10 mouse cellular contexts compared by ENCODE assay signal in the genomic region with DNA sequence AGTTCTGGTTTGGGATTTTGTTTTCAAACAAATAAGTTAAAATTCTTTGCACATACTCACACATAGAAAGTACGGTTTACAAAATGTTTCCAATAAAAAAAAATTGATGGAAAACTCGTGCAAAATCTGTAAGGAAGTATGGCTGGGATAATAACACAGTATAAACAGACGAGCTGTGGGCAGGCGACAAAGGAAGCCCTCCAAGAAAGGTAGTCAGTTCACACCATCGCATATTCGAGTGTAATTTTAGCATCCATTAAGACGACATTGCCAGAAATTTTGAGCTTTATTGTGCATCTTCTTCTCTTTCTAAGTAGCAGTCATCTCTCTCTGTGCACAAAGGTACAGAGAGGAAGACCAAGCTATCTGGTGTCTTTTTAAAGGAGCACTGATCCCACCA.
"Had no signal": no experiment of that assay in that cellular context is flagged by ENCODE, and none has a peak within 500 bp of the region (broad histone marks: within the 10 kb centered on the region; RNA-seq: fewer than 3 reads in every experiment).

No protein-coding gene starts in this region.

- DNase-seq: lung, adult 18-20 months; lung, embryonic 14.5 days; lung, postnatal 10 days; lung, postnatal 4 days; thymus, adult 18-20 months; thymus, postnatal 14 days; thymus, postnatal 36 days had no signal

- ATAC-seq: liver, embryonic 12.5 days; midbrain, embryonic 13.5 days; midbrain, embryonic 15.5 days had no signal
